Mouse (Mus musculus): ENCODE measurements around the gene Fam71b. TPM values are rescaled to one million over a fixed set of nuclear protein-coding genes. Genes with fewer than 3 reads are reported as not detected.

The Fam71b gene
- polyA plus RNA-seq, 1 experiment from 2014 or later, result not detected

DNA sequence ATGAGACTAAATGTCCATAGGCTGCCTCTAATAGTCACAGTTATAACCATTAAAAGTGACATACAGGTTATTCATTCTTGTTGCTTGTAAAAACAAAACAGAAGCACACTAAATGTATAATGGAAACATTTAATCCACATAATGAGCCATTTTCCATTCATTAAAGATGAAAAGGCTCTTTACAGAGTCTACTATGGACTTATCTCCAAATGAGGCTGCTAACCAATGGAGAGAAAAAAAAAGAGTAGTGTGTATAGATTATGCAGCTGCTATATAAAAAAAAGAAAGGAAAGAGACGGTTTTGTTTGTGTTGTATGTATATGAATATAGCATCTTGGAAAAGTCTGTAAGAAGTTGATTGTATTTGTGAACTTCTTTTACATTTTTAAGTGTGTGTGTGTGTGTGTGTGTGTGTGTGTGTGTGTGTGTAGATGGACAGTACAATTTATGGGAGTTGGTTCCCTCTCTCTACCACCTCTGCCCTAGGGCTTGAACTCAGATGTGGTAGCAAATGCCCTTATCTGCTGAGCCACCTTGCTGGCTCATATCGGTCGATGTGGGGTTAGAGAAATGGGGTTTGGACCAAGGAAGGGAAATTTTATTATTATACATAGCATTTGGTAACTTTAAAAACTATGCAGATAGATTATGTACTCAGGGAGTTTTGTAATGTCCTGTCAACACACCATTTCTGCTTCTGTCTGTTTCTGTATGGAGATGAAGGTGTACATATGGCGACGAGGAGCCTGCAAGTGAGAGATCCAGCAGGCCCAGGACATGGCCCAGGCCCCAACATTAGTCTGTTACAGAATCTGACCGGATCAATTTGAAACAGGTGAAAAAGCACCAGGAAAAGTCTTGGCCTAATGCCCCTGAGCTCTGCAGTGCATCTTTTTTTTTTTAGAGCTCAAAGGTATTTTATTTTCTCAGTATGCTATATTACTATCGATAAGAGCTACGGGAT is 18.3 kb upstream of the Fam71b start:
- Histone ChIP-seq H3K27me3 (ENCODE audit: control insufficient read depth, insufficient read depth, low read length) (no peaks in the 10 kb centered on the region), H3K4me3 (replicated peaks; ENCODE audit: low read length) (no peak overlapping the region), H3K9me3 (replicated peaks; ENCODE audit: control insufficient read depth, low read length) (no peaks in the 10 kb centered on the region), H3K9ac (ENCODE audit: low read length) (no peak overlapping the region), H3K27ac (ENCODE audit: low read length) (no peak overlapping the region), H3K4me1 (ENCODE audit: control insufficient read depth, insufficient read depth, low read length) (no peaks in the 10 kb centered on the region), H3K4me2 (ENCODE audit: low read depth, low read length) (no peak overlapping the region), H3K36me3 (ENCODE audit: control insufficient read depth, insufficient read depth, low read length) (no peaks in the 10 kb centered on the region)
- no peak for ATAC-seq (ENCODE audit: insufficient read depth, low FRiP score)
- WGBS, result 84% methylated on average over 8 of the region's 8 CpGs

DNA sequence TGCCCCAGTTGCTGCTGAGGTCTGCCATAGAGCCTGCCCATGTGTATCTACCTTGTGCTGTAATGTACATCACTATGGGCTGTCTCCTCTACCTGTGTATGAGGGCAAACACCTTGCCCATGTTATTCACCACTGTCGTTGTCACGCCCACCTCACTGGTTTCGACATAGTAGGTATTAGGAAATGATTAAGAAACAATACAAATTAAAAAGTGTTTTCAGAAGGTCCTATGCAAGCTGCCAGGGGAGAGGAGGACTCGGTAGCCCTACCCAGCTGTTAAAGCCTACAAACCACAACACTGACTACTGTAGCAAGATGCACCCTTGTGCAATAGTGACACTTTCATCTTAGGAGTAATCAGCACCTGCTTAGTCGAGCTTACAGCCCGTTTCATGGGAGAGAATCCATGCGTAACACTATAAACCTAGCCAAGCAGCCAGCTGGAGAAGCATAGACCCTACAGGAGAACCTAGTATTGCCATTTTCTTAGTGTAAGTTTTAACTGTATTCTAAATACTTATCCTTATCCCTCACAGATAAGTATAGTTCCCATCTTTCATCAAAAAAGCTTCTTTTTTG is 16.2 kb upstream of the Fam71b start:
- Histone ChIP-seq H3K4me3 (replicated peaks; ENCODE audit: low read length) (no peak overlapping the region), H3K27ac (ENCODE audit: low read length) (no peak overlapping the region), H3K4me1 (ENCODE audit: control insufficient read depth, insufficient read depth, low read length) (no peaks in the 10 kb centered on the region), H3K4me2 (ENCODE audit: low read depth, low read length) (no peak overlapping the region), H3K9ac (ENCODE audit: low read length) (no peak overlapping the region), H3K9me3 (replicated peaks; ENCODE audit: control insufficient read depth, low read length) (no peaks in the 10 kb centered on the region), H3K36me3 (ENCODE audit: control insufficient read depth, insufficient read depth, low read length) (no peaks in the 10 kb centered on the region), H3K27me3 (ENCODE audit: control insufficient read depth, insufficient read depth, low read length) (no peaks in the 10 kb centered on the region)
- ATAC-seq (ENCODE audit: insufficient read depth, low FRiP score), result no peak
- WGBS, result 77% methylated on average over 7 of the region's 7 CpGs

DNA sequence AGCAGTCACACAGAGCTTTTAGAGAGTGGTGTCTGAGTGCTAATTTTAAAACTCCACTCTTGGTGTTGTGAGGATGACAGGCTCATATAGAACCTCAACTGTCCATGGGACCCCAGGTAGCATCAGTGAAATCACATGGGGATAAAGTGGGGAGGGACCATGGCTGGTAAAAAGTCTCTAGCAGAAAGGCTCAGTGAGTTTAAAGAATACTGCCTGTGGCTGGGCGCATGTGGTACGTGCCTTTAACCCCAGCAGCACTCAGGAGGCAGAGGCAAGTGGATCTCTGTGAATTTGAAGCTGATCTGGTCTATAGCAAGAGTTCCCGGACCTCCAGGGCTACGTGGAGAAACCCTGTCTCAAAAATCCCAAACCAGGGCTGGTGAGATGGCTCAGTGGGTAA is 13.9 kb upstream of the Fam71b start:
- ATAC-seq (ENCODE audit: insufficient read depth, low FRiP score), result no peak
- H3K4me3 ChIP-seq (replicated peaks; ENCODE audit: low read length), result no peak overlapping the region
- 94% methylated on average over 4 of the region's 4 CpGs for WGBS
- H3K4me2 ChIP-seq (ENCODE audit: low read depth, low read length), result no peak overlapping the region
- no peaks in the 10 kb centered on the region for H3K36me3 ChIP-seq (ENCODE audit: control insufficient read depth, insufficient read depth, low read length)
- H3K27ac ChIP-seq (ENCODE audit: low read length), result no peak overlapping the region
- no peaks in the 10 kb centered on the region for H3K4me1 ChIP-seq (ENCODE audit: control insufficient read depth, insufficient read depth, low read length)
- no peaks in the 10 kb centered on the region for H3K9me3 ChIP-seq (replicated peaks; ENCODE audit: control insufficient read depth, low read length)
- no peak overlapping the region for H3K9ac ChIP-seq (ENCODE audit: low read length)
- no peaks in the 10 kb centered on the region for H3K27me3 ChIP-seq (ENCODE audit: control insufficient read depth, insufficient read depth, low read length)

DNA sequence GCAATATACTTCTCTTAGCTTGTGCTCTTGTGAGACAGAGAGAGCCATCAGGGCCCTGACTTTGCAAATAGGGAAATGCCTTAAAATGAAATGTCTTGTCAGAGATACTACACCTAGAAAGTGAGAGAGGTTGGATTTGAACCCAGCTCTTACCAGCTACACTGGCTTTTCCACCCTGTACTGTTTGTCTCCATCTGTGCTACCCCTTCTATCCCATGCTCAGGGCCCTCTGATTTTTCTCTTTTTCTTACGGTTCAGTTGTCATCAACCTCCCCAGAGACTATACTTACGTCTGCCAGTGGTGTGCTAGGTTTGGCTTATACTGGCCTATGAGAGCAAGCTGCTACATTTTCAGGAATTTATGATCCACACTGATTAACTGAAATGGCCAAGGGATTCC is 11.4 kb upstream of the Fam71b start:
- Histone ChIP-seq H3K4me2 (ENCODE audit: low read depth, low read length) (no peak overlapping the region), H3K27ac (ENCODE audit: low read length) (no peak overlapping the region), H3K36me3 (ENCODE audit: control insufficient read depth, insufficient read depth, low read length) (no peaks in the 10 kb centered on the region), H3K4me3 (replicated peaks; ENCODE audit: low read length) (no peak overlapping the region), H3K9me3 (replicated peaks; ENCODE audit: control insufficient read depth, low read length) (no peaks in the 10 kb centered on the region), H3K4me1 (ENCODE audit: control insufficient read depth, insufficient read depth, low read length) (no peaks in the 10 kb centered on the region), H3K9ac (ENCODE audit: low read length) (no peak overlapping the region), H3K27me3 (ENCODE audit: control insufficient read depth, insufficient read depth, low read length) (no peaks in the 10 kb centered on the region)
- 88% methylated on average over 2 of the region's 2 CpGs for WGBS
- no peak for ATAC-seq (ENCODE audit: insufficient read depth, low FRiP score)

DNA sequence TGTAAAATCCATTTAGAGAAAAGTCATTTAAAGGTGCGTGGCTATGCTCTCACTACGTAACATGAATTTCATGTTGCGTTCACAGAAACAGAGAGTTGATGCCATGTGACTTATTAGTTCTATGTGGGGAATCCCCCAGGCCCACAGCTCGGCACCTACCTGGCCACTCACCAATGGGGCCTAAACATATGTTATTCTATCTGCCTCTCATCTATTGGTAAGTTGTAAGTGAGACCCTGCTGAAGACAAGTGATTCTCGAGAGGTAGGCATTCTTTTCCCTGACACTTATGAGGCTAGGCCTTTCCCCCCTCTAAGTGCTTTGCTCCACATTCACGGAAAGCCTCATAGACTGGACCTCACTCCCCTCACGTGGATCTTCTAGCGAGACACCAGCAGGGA is 9.8 kb upstream of the Fam71b start:
- no peaks in the 10 kb centered on the region for H3K9me3 ChIP-seq (replicated peaks; ENCODE audit: control insufficient read depth, low read length)
- H3K27ac ChIP-seq (ENCODE audit: low read length), result no peak overlapping the region
- H3K4me1 ChIP-seq (ENCODE audit: control insufficient read depth, insufficient read depth, low read length), result no peaks in the 10 kb centered on the region
- no peaks in the 10 kb centered on the region for H3K27me3 ChIP-seq (ENCODE audit: control insufficient read depth, insufficient read depth, low read length)
- ATAC-seq (ENCODE audit: insufficient read depth, low FRiP score), result no peak
- H3K9ac ChIP-seq (ENCODE audit: low read length), result no peak overlapping the region
- no peak overlapping the region for H3K4me3 ChIP-seq (replicated peaks; ENCODE audit: low read length)
- WGBS, result 85% methylated on average over 8 of the region's 8 CpGs
- no peak overlapping the region for H3K4me2 ChIP-seq (ENCODE audit: low read depth, low read length)
- H3K36me3 ChIP-seq (ENCODE audit: control insufficient read depth, insufficient read depth, low read length), result no peaks in the 10 kb centered on the region

DNA sequence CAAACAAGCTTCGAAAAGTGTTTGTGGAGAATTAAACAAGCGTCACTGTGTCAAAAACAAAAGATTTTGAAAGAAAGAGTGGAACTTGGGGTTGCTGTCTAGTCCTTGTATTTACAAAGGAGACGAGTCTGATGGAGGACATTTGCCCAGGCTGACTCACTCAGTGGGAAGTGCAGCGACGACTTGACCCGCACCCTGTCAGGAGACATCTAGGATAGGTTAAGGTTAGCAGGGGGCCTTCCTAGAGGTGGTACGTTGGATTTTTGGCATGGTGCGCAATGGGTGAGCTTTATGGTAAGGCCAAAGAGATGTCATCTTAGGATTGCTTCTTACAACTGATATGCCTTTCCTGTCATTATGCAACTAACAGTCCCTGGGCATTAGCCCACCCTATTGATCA is 9.3 kb upstream of the Fam71b start:
- Histone ChIP-seq H3K4me3 (replicated peaks; ENCODE audit: low read length) (no peak overlapping the region), H3K27ac (ENCODE audit: low read length) (no peak overlapping the region), H3K27me3 (ENCODE audit: control insufficient read depth, insufficient read depth, low read length) (no peaks in the 10 kb centered on the region), H3K9ac (ENCODE audit: low read length) (no peak overlapping the region), H3K36me3 (ENCODE audit: control insufficient read depth, insufficient read depth, low read length) (no peaks in the 10 kb centered on the region), H3K9me3 (replicated peaks; ENCODE audit: control insufficient read depth, low read length) (no peaks in the 10 kb centered on the region), H3K4me2 (ENCODE audit: low read depth, low read length) (no peak overlapping the region), H3K4me1 (ENCODE audit: control insufficient read depth, insufficient read depth, low read length) (no peaks in the 10 kb centered on the region)
- ATAC-seq (ENCODE audit: insufficient read depth, low FRiP score), result no peak
- WGBS, result 79% methylated on average over 8 of the region's 8 CpGs

DNA sequence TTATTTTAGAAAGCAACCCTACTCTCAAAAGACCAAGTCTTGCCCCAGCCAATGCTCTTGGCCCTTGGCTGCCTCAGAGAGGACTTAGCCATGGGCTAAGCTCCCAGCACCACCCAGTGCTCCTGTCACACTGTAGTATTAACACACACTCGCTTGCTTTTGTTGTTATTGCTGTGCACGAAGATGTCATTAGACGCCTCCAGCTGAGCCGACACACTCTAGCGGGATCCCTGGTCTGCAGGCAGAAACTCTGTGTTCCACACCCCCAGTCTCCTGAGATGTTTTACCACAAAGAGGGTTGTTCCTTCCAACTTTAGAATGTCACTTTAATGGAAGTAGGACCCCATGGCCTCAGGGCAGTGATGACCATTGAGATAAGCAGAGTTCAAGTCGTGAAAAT is 7.9 kb upstream of the Fam71b start:
- no peak overlapping the region for H3K4me3 ChIP-seq (replicated peaks; ENCODE audit: low read length)
- WGBS, result 64% methylated on average over 6 of the region's 6 CpGs
- ATAC-seq (ENCODE audit: insufficient read depth, low FRiP score), result no peak
- H3K9me3 ChIP-seq (replicated peaks; ENCODE audit: control insufficient read depth, low read length), result no peaks in the 10 kb centered on the region
- H3K4me1 ChIP-seq (ENCODE audit: control insufficient read depth, insufficient read depth, low read length), result no peaks in the 10 kb centered on the region
- no peaks in the 10 kb centered on the region for H3K27me3 ChIP-seq (ENCODE audit: control insufficient read depth, insufficient read depth, low read length)
- no peak overlapping the region for H3K9ac ChIP-seq (ENCODE audit: low read length)
- no peak overlapping the region for H3K4me2 ChIP-seq (ENCODE audit: low read depth, low read length)
- H3K36me3 ChIP-seq (ENCODE audit: control insufficient read depth, insufficient read depth, low read length), result no peaks in the 10 kb centered on the region
- no peak overlapping the region for H3K27ac ChIP-seq (ENCODE audit: low read length)

DNA sequence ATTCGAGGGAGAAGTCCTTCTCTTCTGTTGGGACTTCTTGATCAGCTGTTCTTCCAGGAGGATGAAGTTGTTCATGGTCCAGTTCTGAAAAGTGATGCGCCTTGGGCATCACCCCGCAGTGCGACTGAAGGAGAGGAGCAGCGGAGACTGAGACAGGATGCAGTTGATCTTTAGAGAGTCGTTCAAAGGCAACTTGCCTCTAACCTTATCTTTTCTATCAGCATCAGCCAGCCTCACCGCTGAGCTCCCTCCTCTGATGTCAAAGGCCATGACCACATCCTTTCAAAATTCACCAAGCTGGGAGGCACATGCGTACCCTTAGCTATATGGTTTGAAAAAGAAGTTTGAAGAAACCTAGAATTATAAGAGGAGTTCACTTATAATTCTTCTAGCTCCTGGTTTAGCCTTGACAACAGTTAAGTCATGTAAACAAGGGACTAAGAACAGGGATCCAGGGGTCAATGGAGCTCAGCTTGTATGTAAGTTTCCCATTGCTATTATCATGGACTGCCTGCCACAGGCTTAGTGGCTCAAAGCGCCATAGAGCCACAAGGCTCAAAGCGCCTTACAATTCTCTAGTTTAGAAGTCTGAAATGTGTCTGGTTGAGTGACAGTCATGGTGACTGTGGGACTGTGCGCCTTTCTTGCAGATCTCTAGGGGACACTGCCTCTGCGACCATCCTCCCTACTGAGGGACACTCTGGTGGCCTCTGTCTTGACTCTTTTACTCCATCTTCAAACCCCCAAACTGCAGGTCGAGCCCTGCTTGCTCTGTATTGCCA is 6.8 kb upstream of the Fam71b start, which contains the start of gene Itk:
TSS of gene Itk (minus strand) at position 180 of the 782 bp plus-strand sequence.
- H3K27ac ChIP-seq (ENCODE audit: low read length), result no peak within 1 kb of the TSS
- no peaks in the 10 kb centered on the region for H3K36me3 ChIP-seq (ENCODE audit: control insufficient read depth, insufficient read depth, low read length)
- 77% methylated on average over 13 of the region's 13 CpGs for WGBS

DNA sequence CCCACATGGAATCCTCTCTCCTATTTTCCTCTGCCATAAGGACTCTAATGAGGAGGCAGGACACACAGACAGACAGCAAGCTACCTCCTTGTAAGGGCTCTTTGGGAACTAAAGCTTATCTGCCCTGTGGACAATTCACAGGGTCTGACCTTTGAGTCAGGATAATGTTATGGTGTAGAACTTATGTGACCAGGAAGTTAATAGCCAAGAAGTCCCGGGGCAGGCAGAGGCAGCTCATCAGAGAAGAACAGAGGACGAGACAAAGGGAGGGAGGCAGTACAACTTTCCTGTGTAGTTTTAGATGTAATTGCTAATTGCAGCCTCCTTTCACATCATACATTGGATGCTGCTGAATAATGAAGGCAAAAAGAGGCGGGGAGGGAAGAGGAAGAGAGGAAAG is 5.7 kb upstream of the Fam71b start:
- Histone ChIP-seq H3K4me3 (replicated peaks; ENCODE audit: low read length) (no peak overlapping the region), H3K9me3 (replicated peaks; ENCODE audit: control insufficient read depth, low read length) (no peaks in the 10 kb centered on the region), H3K27ac (ENCODE audit: low read length) (no peak overlapping the region), H3K9ac (ENCODE audit: low read length) (no peak overlapping the region), H3K36me3 (ENCODE audit: control insufficient read depth, insufficient read depth, low read length) (no peaks in the 10 kb centered on the region), H3K27me3 (ENCODE audit: control insufficient read depth, insufficient read depth, low read length) (no peaks in the 10 kb centered on the region), H3K4me2 (ENCODE audit: low read depth, low read length) (no peak overlapping the region), H3K4me1 (ENCODE audit: control insufficient read depth, insufficient read depth, low read length) (no peaks in the 10 kb centered on the region)
- no peak for ATAC-seq (ENCODE audit: insufficient read depth, low FRiP score)
- WGBS, result 64% methylated on average over 3 of the region's 3 CpGs

More for the DNA sequence above, 6.8 kb upstream of the Fam71b start, which contains the start of gene Itk:
- no peak within 1 kb of the TSS for H3K4me3 ChIP-seq (replicated peaks; ENCODE audit: low read length)
- no peak within 1 kb of the TSS for H3K4me2 ChIP-seq (ENCODE audit: low read depth, low read length)
- H3K9ac ChIP-seq (ENCODE audit: low read length), result no peak within 1 kb of the TSS
- ATAC-seq (ENCODE audit: insufficient read depth, low FRiP score), result no peak
- no peaks in the 10 kb centered on the region for H3K4me1 ChIP-seq (ENCODE audit: control insufficient read depth, insufficient read depth, low read length)
- no peaks in the 10 kb centered on the region for H3K27me3 ChIP-seq (ENCODE audit: control insufficient read depth, insufficient read depth, low read length)
- no peaks in the 10 kb centered on the region for H3K9me3 ChIP-seq (replicated peaks; ENCODE audit: control insufficient read depth, low read length)

Measured in stomach, embryonic 16.5 days (tissue).